Mouse (Mus musculus) left cerebral cortex, adult 11 months (tissue): ENCODE data around the gene Cpeb3.
"Not testable (repeated sequence)": the region's sequence is repeated elsewhere in the genome, so short reads cannot be mapped to it uniquely, and the experiment has no call there.

ENCODE experiments used
- DNase-seq: peaks from one replicate; pipeline ENCODE4 v3.0.0; 2022; ENCODE audit warnings: low spot score

Gene Cpeb3

GRCm38 (mm10) chr19:37208176-37208755 lies at the start of gene Cpeb3:
Cpeb3 (minus strand) TSS chr19:37208601.
- no peak for DNase-seq

GRCm38 (mm10) chr19:37255321-37255720 lies 46.9 kb upstream of the Cpeb3 start:
- DNase-seq: peak; percentile 66

GRCm38 (mm10) chr19:37252104-37252503 lies 43.7 kb upstream of the Cpeb3 start:
- DNase-seq: no peak

DNA sequence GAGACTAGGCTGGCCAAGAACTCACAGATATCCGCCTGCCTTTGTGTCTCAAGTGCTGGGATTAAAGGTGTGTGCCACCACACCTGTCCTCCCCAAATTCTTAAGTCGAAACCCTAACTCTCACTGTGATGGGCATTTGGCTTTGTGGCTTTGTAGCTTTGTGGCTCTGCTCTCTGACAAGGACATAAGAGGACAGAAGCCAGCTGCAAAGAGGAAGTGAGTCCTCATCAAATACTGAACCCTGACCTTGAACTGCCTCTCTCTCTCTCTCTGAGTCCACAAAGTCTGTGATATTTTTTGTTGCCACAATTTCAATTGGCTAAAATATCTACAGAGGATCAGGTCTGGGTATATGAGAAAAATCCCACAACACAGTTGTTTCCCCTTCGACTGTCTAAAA lies 39.8 kb upstream of the Cpeb3 start:
- DNase-seq: no peak

DNA sequence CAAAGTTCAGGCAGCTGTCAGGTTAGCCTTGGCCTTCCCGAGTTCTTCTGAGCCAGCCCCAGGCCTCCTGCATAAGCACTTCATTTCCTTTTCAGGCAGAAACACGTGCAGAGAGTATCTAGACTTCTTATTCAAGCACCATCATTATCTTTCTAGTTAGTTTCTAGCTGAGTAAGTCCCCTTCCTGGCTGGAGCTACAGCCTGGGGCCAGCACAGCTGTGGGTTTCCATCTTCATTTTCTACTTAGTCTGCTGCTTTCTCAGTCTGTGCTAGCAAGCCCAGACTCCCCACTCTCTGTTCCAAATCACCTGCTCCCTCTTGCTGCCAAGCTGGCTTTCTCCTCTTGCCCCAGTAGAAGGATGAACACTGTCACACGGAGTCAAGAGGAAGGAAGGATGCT lies 38.5 kb upstream of the Cpeb3 start:
- no peak for DNase-seq

DNA sequence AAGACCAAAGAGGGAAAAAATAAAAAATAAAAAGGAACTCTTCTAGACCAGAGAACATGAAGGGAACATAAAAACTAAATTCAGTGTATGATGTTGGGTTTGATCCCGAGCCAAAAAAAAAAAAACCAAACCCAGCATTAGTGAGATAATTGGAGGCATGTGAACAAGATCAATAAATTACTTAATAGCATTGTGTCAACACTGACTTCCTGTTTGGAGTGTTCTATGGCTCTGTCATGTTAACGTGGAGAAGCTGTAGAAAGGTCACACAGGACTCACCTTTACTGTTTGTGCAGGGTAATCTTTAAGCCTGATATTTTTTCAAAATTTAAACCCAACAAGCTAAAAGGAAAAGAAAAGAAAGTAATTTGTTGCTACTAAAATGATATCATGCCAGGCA lies 34.3 kb upstream of the Cpeb3 start:
- DNase-seq: no peak

- DNase-seq: no peak
These were observed 32.8 kb upstream of the Cpeb3 start for GRCm38 (mm10) chr19:37241201-37241600.

- DNase-seq: no peak
These were observed 30.7 kb upstream of the Cpeb3 start for GRCm38 (mm10) chr19:37239096-37239495.

- DNase-seq: no peak
These were observed 30.2 kb upstream of the Cpeb3 start for GRCm38 (mm10) chr19:37238651-37239050.

GRCm38 (mm10) chr19:37237712-37238437 lies 29.5 kb upstream of the Cpeb3 start:
- no peak for DNase-seq

DNA sequence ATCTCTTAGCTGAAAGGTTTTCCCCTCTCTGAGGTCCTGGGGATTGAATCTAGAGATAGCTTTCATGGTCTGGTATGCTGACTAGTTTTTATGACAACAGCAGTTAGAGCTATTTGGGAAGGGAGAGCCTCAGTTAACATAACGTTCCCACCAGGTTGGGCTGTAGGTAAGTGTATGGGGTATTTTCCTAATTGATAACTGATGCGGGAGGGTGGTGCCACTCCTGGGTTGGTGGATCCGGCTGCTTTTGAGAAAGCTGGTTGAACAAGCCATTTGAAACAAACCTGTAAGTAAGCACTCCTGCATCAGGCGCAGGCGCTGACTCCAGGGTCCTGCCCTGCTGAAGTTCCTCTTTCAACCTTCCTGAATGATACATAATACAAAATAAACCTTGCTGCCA lies 28.9 kb upstream of the Cpeb3 start:
- DNase-seq: no peak

- DNase-seq: no peak
These were observed 27.4 kb upstream of the Cpeb3 start for GRCm38 (mm10) chr19:37235818-37236217.

DNA sequence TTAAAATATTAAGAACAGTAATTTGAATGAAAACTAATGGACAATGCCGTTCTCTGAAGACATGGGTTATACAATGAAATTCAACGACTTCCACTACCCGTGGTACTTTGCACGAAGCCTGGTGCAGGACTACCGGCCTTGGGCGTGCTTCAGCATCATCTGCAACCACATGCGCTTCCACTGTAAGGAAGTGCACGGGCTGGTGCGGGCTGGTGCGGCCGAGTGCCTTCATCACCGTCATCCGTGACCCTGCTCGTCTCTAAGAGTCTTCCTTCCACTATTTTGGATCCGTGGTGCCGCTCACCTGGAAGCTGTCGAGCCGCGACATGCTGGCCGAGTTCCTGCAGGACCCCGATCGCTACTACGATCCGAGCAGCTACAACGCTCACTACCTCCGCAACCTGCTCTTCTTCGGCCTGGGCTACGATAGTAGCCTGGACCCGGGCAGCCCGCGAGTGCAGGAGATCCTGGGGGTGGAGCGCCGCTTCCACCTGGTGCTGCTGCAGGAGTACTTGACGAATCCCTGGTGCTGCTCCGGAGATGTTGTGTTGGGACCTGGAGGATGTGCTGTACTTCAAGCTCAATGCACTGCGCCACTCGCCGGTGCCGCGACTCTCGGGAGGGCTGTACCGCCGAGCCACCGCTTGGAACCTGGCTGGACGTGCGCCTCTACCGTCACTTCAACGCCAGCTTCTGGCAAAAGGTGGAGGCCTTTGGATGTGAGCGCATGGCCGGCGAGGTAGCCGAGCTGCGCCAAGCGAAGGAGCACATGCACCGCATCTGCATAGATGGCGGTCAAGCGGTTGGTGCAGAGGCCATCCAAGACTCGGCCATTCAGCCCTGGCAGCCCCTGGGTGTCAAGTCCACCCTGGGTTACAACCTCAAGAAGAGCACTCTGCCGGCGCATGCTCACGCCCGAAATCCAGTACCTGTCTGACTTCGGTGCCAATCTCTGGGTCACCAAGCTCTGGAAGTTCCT lies 25.4 kb upstream of the Cpeb3 start:
- no peak for DNase-seq

DNA sequence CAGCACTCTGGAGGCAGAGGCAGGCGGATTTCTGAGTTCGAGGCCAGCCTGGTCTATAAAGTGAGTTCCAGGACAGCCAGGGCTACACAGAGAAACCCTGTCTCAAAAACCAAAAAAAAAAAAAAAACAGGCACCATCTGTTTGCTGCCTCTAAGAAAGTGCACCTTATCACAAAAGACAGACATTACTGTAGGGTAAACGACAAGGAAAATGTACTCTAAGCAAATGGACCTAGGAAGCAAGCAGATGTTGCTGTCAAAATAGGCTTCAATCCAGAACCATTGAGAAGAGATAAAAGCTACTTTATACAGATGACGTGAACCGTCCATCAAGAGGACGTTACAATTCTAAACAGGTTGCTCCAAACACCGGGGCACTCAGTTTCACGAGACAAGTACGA lies 24.2 kb upstream of the Cpeb3 start:
- not testable (repeated sequence) for DNase-seq

DNA sequence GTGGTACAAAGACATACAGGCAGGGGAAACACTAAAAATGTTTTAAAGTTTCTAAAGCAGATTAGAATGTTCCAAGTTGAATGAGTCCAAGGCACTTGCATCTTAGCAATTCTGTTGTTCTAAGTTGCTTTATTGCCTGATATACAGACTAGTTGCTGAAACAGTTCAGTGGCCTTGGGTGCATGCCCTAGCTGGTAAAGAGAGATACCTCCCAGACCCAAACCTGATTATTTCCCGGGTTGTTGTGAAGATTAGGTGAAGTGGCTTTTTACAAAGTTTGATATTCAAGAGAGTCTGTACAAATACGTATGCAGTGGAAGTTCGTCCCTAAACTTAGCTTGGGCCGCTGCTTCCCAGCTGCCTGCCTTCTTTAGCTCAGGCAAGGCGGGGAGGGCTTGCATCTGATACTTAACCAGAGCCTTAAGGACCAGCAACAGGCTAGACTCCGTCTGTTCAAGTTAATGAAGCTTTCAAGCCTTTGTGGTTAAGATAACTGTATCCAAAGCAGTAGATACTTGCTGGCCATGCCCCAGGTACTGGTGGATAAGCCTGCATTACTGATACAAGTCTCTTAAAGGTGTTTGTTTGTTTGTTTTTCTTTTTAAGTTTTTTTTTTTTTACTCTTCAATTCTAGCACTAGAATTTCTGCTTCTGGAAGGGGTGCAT lies 16.9 kb upstream of the Cpeb3 start:
- no peak for DNase-seq

- no peak for DNase-seq
These were observed 6.3 kb upstream of the Cpeb3 start for GRCm38 (mm10) chr19:37214711-37215110.

- DNase-seq: no peak
These were observed 3.0 kb upstream of the Cpeb3 start for GRCm38 (mm10) chr19:37211416-37211815.

- no peak for DNase-seq
These were observed 2.1 kb upstream of the Cpeb3 start for GRCm38 (mm10) chr19:37210457-37210856.

DNA sequence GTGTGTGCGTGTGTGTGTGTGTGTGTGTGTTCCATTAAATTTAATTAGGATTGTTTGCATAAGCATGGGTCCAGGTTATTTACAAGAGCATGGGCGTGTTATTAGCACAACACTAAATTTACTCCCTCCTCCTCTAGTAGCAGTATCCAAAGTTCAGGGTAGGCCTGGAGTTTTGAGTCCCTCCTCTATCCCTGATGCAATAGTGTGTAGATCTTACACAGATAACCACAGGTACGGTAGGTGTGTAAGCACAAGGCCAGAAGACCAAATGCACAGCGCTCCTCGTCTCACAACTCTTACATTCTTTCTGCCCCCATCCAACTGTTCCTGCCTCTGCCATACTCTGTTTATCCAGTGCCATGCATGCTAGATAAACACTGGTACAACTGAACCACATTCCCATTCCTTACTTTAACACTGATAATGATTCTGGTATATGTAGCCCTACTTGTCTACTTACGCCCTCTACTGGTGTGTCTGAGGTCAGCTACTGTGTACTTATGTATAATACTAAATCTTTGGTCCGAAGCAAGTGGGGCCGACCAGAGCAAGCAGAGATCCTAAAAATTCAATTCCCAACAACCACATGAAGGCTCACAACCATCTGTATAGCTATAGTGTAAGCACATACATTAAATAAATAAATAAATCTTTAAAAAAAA lies 1.2 kb upstream of the Cpeb3 start:
- no peak for DNase-seq

- no peak for DNase-seq
These were observed 585 bp upstream of the Cpeb3 start for GRCm38 (mm10) chr19:37208986-37209385.

GRCm38 (mm10) chr19:37207303-37208175 lies 862 bp downstream of the Cpeb3 start, which contains the start of gene March5:
March5 (plus strand) TSS chr19:37207543.
- peak; percentile 79 for DNase-seq
